Mouse (Mus musculus) limb, embryonic 12.5 days (tissue): ENCODE data around the gene Lrig1. TPM values are rescaled to one million over a fixed set of nuclear protein-coding genes. Genes with fewer than 3 reads are reported as not detected.

Experiments
- ATAC-seq: fragments of 200-750 bp; cut with Nextera tagmentation; 2 replicates; pipeline ENCODE4 v1.8.0; 2017; ENCODE audit warnings: low read depth, moderate TSS enrichment; ENCODE audit not compliant: insufficient number of reproducible peaks, insufficient read depth, low FRiP score, low TSS enrichment
- H3K27ac ChIP-seq: fragments of 300-500 bp; sonication (generic); 2 replicates; pipeline ENCODE4 v1.5.1; 2016; ENCODE audit warnings: mild to moderate bottlenecking, moderate library complexity
- H3K27me3 ChIP-seq: fragments of 300-500 bp; sonication (generic); 2 replicates; pipeline ENCODE4 v1.6.1; 2016; ENCODE audit warnings: mild to moderate bottlenecking, moderate library complexity
- H3K36me3 ChIP-seq: fragments of 300-500 bp; sonication (generic); 2 replicates; pipeline ENCODE4 v1.6.1; 2016; ENCODE audit warnings: mild to moderate bottlenecking, moderate library complexity
- H3K4me1 ChIP-seq: fragments of 300-500 bp; sonication (generic); replicated peaks from 2 replicates; pipeline ENCODE4 v1.6.1; 2016
- H3K4me2 ChIP-seq: fragments of 300-500 bp; sonication (generic); 2 replicates; pipeline ENCODE4 v1.6.1; 2016; ENCODE audit warnings: mild to moderate bottlenecking, moderate library complexity
- H3K4me3 ChIP-seq: fragments of 300-500 bp; sonication (generic); replicated peaks from 2 replicates; pipeline ENCODE4 v1.5.1; 2016; ENCODE audit warnings: mild to moderate bottlenecking
- H3K9ac ChIP-seq: fragments of 300-500 bp; sonication (generic); replicated peaks from 2 replicates; pipeline ENCODE4 v1.6.1; 2016; ENCODE audit warnings: mild to moderate bottlenecking, moderate library complexity
- H3K9me3 ChIP-seq: fragments of 300-500 bp; sonication (generic); 2 replicates; pipeline ENCODE4 v1.6.1; 2016; ENCODE audit warnings: mild to moderate bottlenecking, moderate library complexity
- WGBS: fragments of 180-500 bp; shearing (Covaris S2); methylation state at CpG from one replicate; pipeline ENCODE4 v1.1.7; 2016; 5-methylcytosine and 5-hydroxymethylcytosine counted together
- polyA plus RNA-seq: library from polyadenylated mRNA; unstranded; fragments of >200 nt; fragmentation: Nextera tagmentation; extraction: Ambion mirVana; gene quantifications from 2 replicates; pipeline ENCODE4 v1.2.1, GENCODE M21; 2016

Lrig1 gene
- polyA plus RNA-seq, 1 experiment from 2014 or later: 20.5 TPM

GRCm38 (mm10) chr6:94646902-94647301, 53.1 kb downstream of the Lrig1 start:
- Histone ChIP-seq H3K36me3 (peaks cover 6% of the 10 kb centered on the region; the same call in 1 of the 2 replicates), H3K27ac (peak overlapping the region; percentile 84; the same call in 1 of the 2 replicates), H3K4me2 (0 out of 2 replicates have a peak overlapping the region, but pooled peaks have one; percentile 42), H3K9ac (no peak overlapping the region), H3K4me1 (peaks cover 81% of the 10 kb centered on the region), H3K4me3 (no peak overlapping the region), H3K27me3 (0 out of 2 replicates have a peak, but pooled peaks cover 2% of the 10 kb centered on the region), H3K9me3 (no peaks in the 10 kb centered on the region)
- WGBS: 55% methylated on average over 6 of the region's 6 CpGs
- no peak for ATAC-seq

- Histone ChIP-seq H3K4me1 (peaks cover 78% of the 10 kb centered on the region), H3K4me2 (no peak overlapping the region), H3K36me3 (peaks cover 2% of the 10 kb centered on the region; the same call in 1 of the 2 replicates), H3K9me3 (no peaks in the 10 kb centered on the region), H3K27ac (peak overlapping the region; percentile 84), H3K4me3 (no peak overlapping the region), H3K9ac (no peak overlapping the region), H3K27me3 (no peaks in the 10 kb centered on the region)
- 49% methylated on average over 6 of the region's 6 CpGs for WGBS
- no peak for ATAC-seq
Observed at GRCm38 (mm10) chr6:94646274-94646863, 53.6 kb downstream of the Lrig1 start.

GRCm38 (mm10) chr6:94645723-94646122, 54.2 kb downstream of the Lrig1 start:
- no peaks in the 10 kb centered on the region for H3K36me3 ChIP-seq
- no peaks in the 10 kb centered on the region for H3K9me3 ChIP-seq
- no peak overlapping the region for H3K27ac ChIP-seq
- no peak overlapping the region for H3K4me3 ChIP-seq
- no peak overlapping the region for H3K4me2 ChIP-seq
- no peaks in the 10 kb centered on the region for H3K27me3 ChIP-seq
- 55% methylated on average over 4 of the region's 4 CpGs for WGBS
- H3K9ac ChIP-seq: no peak overlapping the region
- ATAC-seq: no peak
- peaks cover 75% of the 10 kb centered on the region for H3K4me1 ChIP-seq

GRCm38 (mm10) chr6:94644641-94645040, 55.3 kb downstream of the Lrig1 start:
- Histone ChIP-seq H3K27me3 (no peaks in the 10 kb centered on the region), H3K9ac (peak overlapping the region; percentile 27; the same call in 1 of the 2 replicates), H3K27ac (peak overlapping the region; percentile 72), H3K4me2 (no peak overlapping the region), H3K4me3 (no peak overlapping the region), H3K9me3 (no peaks in the 10 kb centered on the region), H3K4me1 (peaks cover 72% of the 10 kb centered on the region), H3K36me3 (no peaks in the 10 kb centered on the region)
- WGBS: 55% methylated on average over 3 of the region's 3 CpGs
- ATAC-seq: no peak

- H3K4me1 ChIP-seq: peaks cover 66% of the 10 kb centered on the region
- H3K9ac ChIP-seq: no peak overlapping the region
Observed at GRCm38 (mm10) chr6:94643989-94644388, 56.0 kb downstream of the Lrig1 start.

GRCm38 (mm10) chr6:94642048-94642447, 57.9 kb downstream of the Lrig1 start:
- no peak overlapping the region for H3K27ac ChIP-seq
- no peaks in the 10 kb centered on the region for H3K9me3 ChIP-seq
- WGBS: 87% methylated on average over 1 of the region's 1 CpGs
- H3K27me3 ChIP-seq: no peaks in the 10 kb centered on the region
- no peak for ATAC-seq
- H3K9ac ChIP-seq: no peak overlapping the region
- no peak overlapping the region for H3K4me2 ChIP-seq
- H3K36me3 ChIP-seq: no peaks in the 10 kb centered on the region
- no peak overlapping the region for H3K4me3 ChIP-seq
- peaks cover 64% of the 10 kb centered on the region for H3K4me1 ChIP-seq

More at GRCm38 (mm10) chr6:94643989-94644388, 56.0 kb downstream of the Lrig1 start:
- 71% methylated on average over 2 of the region's 2 CpGs for WGBS
- Histone ChIP-seq H3K27ac (no peak overlapping the region), H3K4me2 (no peak overlapping the region), H3K27me3 (no peaks in the 10 kb centered on the region), H3K36me3 (no peaks in the 10 kb centered on the region), H3K4me3 (no peak overlapping the region), H3K9me3 (no peaks in the 10 kb centered on the region)
- no peak for ATAC-seq

- Histone ChIP-seq H3K9ac (no peak overlapping the region), H3K27ac (no peak overlapping the region), H3K27me3 (no peaks in the 10 kb centered on the region), H3K4me2 (no peak overlapping the region), H3K4me1 (peaks cover 55% of the 10 kb centered on the region), H3K36me3 (no peaks in the 10 kb centered on the region), H3K9me3 (no peaks in the 10 kb centered on the region), H3K4me3 (no peak overlapping the region)
- WGBS: 24% methylated on average over 7 of the region's 7 CpGs
- ATAC-seq: no peak
Observed at GRCm38 (mm10) chr6:94640297-94640696, 59.7 kb downstream of the Lrig1 start.

- H3K27ac ChIP-seq: no peak overlapping the region
- no peak overlapping the region for H3K4me2 ChIP-seq
- no peak overlapping the region for H3K9ac ChIP-seq
- no peaks in the 10 kb centered on the region for H3K27me3 ChIP-seq
- peaks cover 57% of the 10 kb centered on the region for H3K4me1 ChIP-seq
- no peaks in the 10 kb centered on the region for H3K9me3 ChIP-seq
- no peaks in the 10 kb centered on the region for H3K36me3 ChIP-seq
- WGBS: 44% methylated on average over 5 of the region's 5 CpGs
- H3K4me3 ChIP-seq: no peak overlapping the region
- ATAC-seq: no peak
Observed at GRCm38 (mm10) chr6:94637024-94637434, 62.9 kb downstream of the Lrig1 start.

- Histone ChIP-seq H3K36me3 (no peaks in the 10 kb centered on the region), H3K27me3 (peaks cover 6% of the 10 kb centered on the region; the same call in 1 of the 2 replicates), H3K9me3 (no peaks in the 10 kb centered on the region), H3K4me1 (peaks cover 67% of the 10 kb centered on the region), H3K9ac (no peak overlapping the region), H3K4me3 (no peak overlapping the region), H3K27ac (no peak overlapping the region), H3K4me2 (no peak overlapping the region)
- ATAC-seq: no peak
- 66% methylated on average over 1 of the region's 1 CpGs for WGBS
Observed at GRCm38 (mm10) chr6:94635343-94635742, 64.6 kb downstream of the Lrig1 start.

GRCm38 (mm10) chr6:94634710-94635109, 65.2 kb downstream of the Lrig1 start:
- no peak for ATAC-seq
- Histone ChIP-seq H3K27me3 (peaks cover 10% of the 10 kb centered on the region), H3K36me3 (peaks cover 5% of the 10 kb centered on the region; the same call in 1 of the 2 replicates), H3K9ac (no peak overlapping the region), H3K27ac (no peak overlapping the region), H3K4me1 (peaks cover 69% of the 10 kb centered on the region), H3K4me2 (no peak overlapping the region), H3K9me3 (no peaks in the 10 kb centered on the region), H3K4me3 (no peak overlapping the region)
- WGBS: 80% methylated on average over 9 of the region's 9 CpGs

GRCm38 (mm10) chr6:94634274-94634673, 65.7 kb downstream of the Lrig1 start:
- WGBS: 82% methylated on average over 4 of the region's 4 CpGs
- Histone ChIP-seq H3K4me2 (no peak overlapping the region), H3K36me3 (peaks cover 7% of the 10 kb centered on the region; the same call in 1 of the 2 replicates), H3K27me3 (peaks cover 12% of the 10 kb centered on the region), H3K4me3 (no peak overlapping the region), H3K27ac (no peak overlapping the region), H3K4me1 (peaks cover 73% of the 10 kb centered on the region), H3K9ac (no peak overlapping the region), H3K9me3 (no peaks in the 10 kb centered on the region)
- no peak for ATAC-seq

- no peak overlapping the region for H3K4me3 ChIP-seq
- H3K4me1 ChIP-seq: peaks cover 78% of the 10 kb centered on the region
- no peaks in the 10 kb centered on the region for H3K9me3 ChIP-seq
- peaks cover 7% of the 10 kb centered on the region; the same call in 1 of the 2 replicates for H3K36me3 ChIP-seq
- H3K27ac ChIP-seq: no peak overlapping the region
- WGBS: 89% methylated on average over 6 of the region's 6 CpGs
- no peak overlapping the region for H3K4me2 ChIP-seq
- H3K27me3 ChIP-seq: peaks cover 12% of the 10 kb centered on the region
- ATAC-seq: no peak
- no peak overlapping the region for H3K9ac ChIP-seq
Observed at GRCm38 (mm10) chr6:94631779-94632082, 68.2 kb downstream of the Lrig1 start.
